Mouse (Mus musculus): ENCODE results near the gene Itpr1. TPM values are rescaled to one million over a fixed set of nuclear protein-coding genes. Genes with fewer than 3 reads are reported as not detected.
A peak's percentile ranks its signal among the peaks of the same experiment; 100 is the strongest.

Gene Itpr1
- polyA plus RNA-seq, 1 experiment, result not detected

DNA sequence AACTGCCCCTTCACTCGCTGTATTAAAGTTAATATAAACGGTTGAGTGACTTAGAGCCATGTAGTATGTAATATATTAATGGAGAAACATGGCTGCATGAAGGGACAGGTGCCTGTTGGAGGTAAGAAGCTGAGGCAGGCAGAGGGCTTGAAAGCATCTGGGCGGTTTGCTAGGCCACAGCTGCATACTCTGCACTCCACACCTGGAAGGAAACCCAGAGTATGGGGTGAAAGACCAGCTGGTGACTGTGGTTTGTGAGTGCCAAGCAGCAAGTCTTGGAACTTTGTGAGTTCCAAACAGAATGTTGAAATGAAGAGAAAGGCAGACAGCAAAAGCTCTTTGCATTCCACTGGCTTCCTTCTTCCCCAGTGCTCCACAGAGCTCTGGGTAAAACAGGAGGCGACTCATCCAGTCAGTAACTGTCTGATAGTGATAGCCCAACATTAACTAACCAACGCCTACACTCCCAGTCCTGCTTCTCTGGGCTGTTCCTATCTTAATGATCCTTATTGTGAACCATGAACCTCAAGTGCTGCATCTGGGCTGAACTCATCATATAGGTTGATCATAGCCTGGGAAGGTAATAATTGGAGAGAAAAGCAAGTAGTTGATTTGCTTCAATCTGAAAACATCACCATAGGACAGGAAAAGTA, 5.9 kb upstream of the Itpr1 start:
- Histone ChIP-seq H3K4me1 (ENCODE audit: control insufficient read depth, insufficient read depth, low read length) (no peaks in the 10 kb centered on the region), H3K4me3 (ENCODE audit: insufficient read depth, low read depth, low read length) (no peak overlapping the region), H3K27ac (ENCODE audit: insufficient read depth, low read depth, low read length) (no peak overlapping the region)
- TF ChIP-seq POLR2A (IDR thresholded peaks at IDR 0.05; ENCODE audit: insufficient read depth, low read depth, low read length), result no peak
- TF ChIP-seq CTCF (IDR thresholded peaks at IDR 0.05; ENCODE audit: insufficient read depth, low read depth, low read length), result no peak
- 81% methylated on average over 5 of the region's 5 CpGs for WGBS

DNA sequence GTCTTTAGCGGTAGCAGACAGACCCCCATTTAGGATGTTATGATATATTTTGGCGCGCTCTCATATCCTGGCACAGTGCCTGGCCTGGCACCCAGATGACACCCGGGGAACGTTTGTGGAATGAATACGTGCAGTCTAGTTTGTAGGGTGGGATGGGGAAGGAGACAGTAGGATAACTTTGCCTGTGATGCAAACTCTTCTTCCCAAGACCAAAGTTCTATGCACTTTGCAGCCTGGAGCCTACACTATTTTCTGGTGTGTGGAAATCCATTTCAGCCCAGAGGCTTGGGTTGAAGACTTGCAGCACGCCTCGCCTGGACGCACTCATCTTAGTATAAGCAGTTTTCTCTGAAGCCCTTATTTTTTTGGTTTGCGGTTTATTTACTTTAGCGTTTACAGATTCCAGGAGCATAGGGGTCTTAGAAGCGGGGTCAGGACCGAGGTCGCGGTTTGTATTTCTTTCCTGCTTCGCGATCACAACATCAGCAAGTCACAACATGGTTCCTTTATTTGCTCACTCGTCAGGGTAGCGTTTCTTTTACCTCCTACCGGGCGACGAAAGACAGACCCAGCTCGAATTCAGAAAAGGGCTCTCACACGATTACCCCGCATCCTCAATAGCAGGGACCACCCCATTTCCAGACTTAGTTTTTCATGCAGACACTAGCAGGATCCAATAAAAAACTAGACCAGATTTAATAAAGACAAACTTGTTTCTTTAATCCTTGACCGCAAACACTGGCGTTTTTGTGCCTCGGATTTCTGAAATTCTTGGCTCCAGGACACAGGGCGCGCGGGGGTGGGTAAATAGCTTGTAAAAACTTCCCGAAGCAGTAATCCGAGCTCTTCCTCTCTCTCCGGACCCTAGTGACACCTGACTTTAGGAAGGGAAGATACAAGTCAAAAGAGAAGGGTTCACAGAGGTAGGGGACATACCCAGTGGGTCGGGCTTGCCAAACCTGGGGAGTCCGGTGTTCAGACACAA, 708 bp upstream of the Itpr1 start:
- WGBS, result 5% methylated on average over 36 of the region's 36 CpGs
- Histone ChIP-seq H3K4me1 (ENCODE audit: control insufficient read depth, insufficient read depth, low read length) (0 out of 2 replicates have a peak, but pooled peaks cover 5% of the 10 kb centered on the region), H3K4me3 (ENCODE audit: insufficient read depth, low read depth, low read length) (peak overlapping the region; percentile 72), H3K27ac (ENCODE audit: insufficient read depth, low read depth, low read length) (no peak overlapping the region)
- TF ChIP-seq POLR2A (IDR thresholded peaks at IDR 0.05; ENCODE audit: insufficient read depth, low read depth, low read length) (no peak), CTCF (IDR thresholded peaks at IDR 0.05; ENCODE audit: insufficient read depth, low read depth, low read length) (no peak)

DNA sequence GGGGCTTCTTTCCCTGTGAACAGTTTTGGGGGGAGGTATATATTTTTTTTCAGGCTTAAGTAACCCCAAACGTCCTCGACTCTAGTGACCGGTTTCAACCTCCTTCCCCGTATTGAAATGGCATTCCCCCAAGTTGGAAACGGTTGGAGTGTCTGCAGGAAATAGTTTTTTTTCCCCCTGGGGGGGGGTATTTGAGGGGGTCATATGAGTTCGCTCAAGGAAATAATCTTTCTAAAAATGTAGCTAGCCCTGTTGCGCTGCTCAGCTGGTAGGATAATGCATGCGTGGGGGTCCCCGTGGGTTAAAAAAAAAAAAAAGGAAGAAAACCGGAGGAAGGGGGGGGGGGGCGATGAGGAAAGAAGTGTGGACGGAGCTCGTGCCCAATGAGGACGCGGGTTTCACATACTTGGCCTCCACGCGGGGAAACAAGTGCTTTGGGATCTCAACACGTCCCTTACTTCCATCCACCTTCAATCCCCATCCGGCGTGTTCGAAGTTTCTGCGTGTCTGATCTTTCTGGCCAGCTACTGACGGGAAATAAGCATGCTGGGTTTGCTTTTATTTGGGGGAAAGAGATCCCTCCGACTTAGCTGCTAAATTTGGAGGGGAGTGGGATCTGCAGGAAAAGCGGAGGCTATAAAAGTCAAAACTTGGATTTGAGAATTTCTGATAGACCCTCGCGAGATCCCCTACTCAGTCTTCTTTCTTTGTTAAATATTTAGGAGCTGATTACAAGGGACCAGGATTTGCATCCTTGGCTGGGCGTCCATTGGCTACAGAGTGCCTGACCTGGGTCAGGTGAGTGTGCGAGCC, 791 bp downstream of the Itpr1 start:
- TF ChIP-seq POLR2A (IDR thresholded peaks at IDR 0.05; ENCODE audit: insufficient read depth, low read depth, low read length), result no peak
- TF ChIP-seq CTCF (IDR thresholded peaks at IDR 0.05; ENCODE audit: insufficient read depth, low read depth, low read length), result no peak
- Histone ChIP-seq H3K4me1 (ENCODE audit: control insufficient read depth, insufficient read depth, low read length) (0 out of 2 replicates have a peak, but pooled peaks cover 5% of the 10 kb centered on the region), H3K4me3 (ENCODE audit: insufficient read depth, low read depth, low read length) (peak overlapping the region; percentile 72), H3K27ac (ENCODE audit: insufficient read depth, low read depth, low read length) (no peak overlapping the region)
- 2% methylated on average over 28 of the region's 29 CpGs for WGBS

DNA sequence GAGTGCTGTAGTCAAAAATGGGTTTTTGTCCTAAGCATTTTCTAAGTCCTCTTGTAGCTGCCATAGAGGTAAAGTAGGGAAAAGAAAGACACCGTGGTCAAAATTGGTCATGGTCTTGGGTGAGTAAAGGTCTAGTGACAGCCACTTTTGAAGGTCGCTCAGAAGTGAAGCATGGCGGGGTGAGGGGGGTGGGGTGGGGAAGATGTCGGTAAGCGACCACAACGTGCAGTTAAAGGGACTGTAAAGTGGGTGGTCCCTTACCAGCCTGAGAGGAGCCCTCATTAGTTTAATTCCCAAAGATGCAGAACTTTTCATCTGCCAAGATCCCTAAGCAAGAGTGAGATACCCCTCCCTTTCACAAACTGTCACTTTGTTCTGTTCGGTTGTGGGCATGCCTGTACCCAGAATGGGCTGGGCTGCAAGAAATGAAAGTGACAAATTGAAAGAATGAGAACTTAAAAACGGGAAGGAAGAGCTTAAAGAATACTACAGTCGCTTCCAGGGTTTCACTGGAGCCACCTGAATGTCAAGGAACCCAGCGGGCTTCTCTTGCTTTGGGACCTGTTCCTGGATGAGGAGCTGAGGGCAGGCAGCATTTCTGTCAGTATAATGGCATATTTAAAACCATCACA, 1.5 kb downstream of the Itpr1 start:
- Histone ChIP-seq H3K4me3 (ENCODE audit: insufficient read depth, low read depth, low read length) (peak overlapping the region; percentile 72), H3K27ac (ENCODE audit: insufficient read depth, low read depth, low read length) (no peak overlapping the region), H3K4me1 (ENCODE audit: control insufficient read depth, insufficient read depth, low read length) (0 out of 2 replicates have a peak, but pooled peaks cover 5% of the 10 kb centered on the region)
- 16% methylated on average over 10 of the region's 10 CpGs for WGBS
- no peak for TF ChIP-seq CTCF (IDR thresholded peaks at IDR 0.05; ENCODE audit: insufficient read depth, low read depth, low read length)
- no peak for TF ChIP-seq POLR2A (IDR thresholded peaks at IDR 0.05; ENCODE audit: insufficient read depth, low read depth, low read length)

DNA sequence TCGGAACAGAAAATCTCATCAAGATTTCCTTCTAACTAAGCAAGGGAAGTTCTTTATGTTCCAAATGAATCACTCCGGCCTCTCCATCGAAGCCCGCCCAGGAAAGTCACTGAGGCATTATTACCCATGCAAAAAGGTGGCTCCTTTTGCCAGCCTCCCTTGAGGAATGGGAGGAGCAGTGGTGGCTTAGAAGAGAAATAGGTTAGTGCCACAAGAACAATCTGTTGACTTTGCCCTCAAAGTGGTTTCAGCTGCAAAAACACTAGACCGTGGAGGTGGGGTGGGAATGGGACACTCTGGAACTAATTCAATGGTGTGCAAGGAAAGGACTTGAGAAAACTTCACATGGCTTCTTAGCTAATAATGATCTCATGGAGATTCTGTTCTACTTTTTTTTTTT, 3.2 kb downstream of the Itpr1 start:
- TF ChIP-seq CTCF (IDR thresholded peaks at IDR 0.05; ENCODE audit: insufficient read depth, low read depth, low read length) (no peak), POLR2A (IDR thresholded peaks at IDR 0.05; ENCODE audit: insufficient read depth, low read depth, low read length) (no peak)
- Histone ChIP-seq H3K4me1 (ENCODE audit: control insufficient read depth, insufficient read depth, low read length) (0 out of 2 replicates have a peak, but pooled peaks cover 5% of the 10 kb centered on the region), H3K4me3 (ENCODE audit: insufficient read depth, low read depth, low read length) (no peak overlapping the region), H3K27ac (ENCODE audit: insufficient read depth, low read depth, low read length) (no peak overlapping the region)
- WGBS, result 73% methylated on average over 5 of the region's 5 CpGs

DNA sequence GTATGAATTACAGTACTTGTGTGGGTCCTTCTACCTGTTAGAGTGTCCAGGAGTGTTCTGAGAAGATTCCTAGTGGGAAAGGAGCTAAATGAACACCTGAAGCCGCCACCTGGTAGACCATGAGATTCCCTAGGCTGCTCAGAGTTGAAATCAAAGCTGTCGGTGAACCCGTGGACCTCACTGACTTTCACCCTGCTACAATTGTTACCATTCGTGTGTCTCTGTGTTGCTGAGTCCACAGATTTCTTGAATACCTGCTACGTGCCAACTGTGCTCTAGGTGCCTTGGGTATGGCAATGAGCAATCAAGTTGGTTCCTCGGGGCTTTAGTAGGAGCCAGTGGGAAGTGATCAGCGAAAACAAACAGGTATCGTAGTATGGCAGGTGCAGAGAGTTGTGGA, 3.9 kb downstream of the Itpr1 start:
- no peak overlapping the region for H3K4me3 ChIP-seq (ENCODE audit: insufficient read depth, low read depth, low read length)
- 0 out of 2 replicates have a peak, but pooled peaks cover 5% of the 10 kb centered on the region for H3K4me1 ChIP-seq (ENCODE audit: control insufficient read depth, insufficient read depth, low read length)
- WGBS, result 93% methylated on average over 8 of the region's 8 CpGs
- TF ChIP-seq POLR2A (IDR thresholded peaks at IDR 0.05; ENCODE audit: insufficient read depth, low read depth, low read length) (no peak), CTCF (IDR thresholded peaks at IDR 0.05; ENCODE audit: insufficient read depth, low read depth, low read length) (no peak)
- no peak overlapping the region for H3K27ac ChIP-seq (ENCODE audit: insufficient read depth, low read depth, low read length)

DNA sequence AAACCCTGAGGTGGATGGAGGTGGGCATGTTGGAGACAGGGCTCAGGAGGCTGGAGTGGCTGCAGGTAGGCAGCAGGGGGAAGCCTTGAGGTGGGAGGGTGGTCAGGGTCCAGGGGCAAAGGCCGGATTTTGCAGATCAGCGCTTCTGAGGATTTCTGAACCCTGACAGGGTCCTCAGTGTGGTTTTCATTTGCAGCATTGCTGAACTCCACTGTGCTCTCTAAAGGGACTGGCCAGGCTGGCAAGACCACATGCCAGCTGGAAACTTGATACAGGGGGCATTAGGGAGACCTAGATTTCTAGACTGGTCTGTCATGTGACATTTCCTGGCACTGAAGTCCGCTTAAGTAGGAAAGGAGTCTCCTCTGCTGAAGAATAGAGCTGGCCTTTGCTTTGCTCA, 5.1 kb downstream of the Itpr1 start:
- Histone ChIP-seq H3K4me3 (ENCODE audit: insufficient read depth, low read depth, low read length) (no peak overlapping the region), H3K27ac (ENCODE audit: insufficient read depth, low read depth, low read length) (no peak overlapping the region), H3K4me1 (ENCODE audit: control insufficient read depth, insufficient read depth, low read length) (0 out of 2 replicates have a peak, but pooled peaks cover 5% of the 10 kb centered on the region)
- TF ChIP-seq CTCF (IDR thresholded peaks at IDR 0.05; ENCODE audit: insufficient read depth, low read depth, low read length) (no peak), POLR2A (IDR thresholded peaks at IDR 0.05; ENCODE audit: insufficient read depth, low read depth, low read length) (no peak)
- 83% methylated on average over 3 of the region's 3 CpGs for WGBS

DNA sequence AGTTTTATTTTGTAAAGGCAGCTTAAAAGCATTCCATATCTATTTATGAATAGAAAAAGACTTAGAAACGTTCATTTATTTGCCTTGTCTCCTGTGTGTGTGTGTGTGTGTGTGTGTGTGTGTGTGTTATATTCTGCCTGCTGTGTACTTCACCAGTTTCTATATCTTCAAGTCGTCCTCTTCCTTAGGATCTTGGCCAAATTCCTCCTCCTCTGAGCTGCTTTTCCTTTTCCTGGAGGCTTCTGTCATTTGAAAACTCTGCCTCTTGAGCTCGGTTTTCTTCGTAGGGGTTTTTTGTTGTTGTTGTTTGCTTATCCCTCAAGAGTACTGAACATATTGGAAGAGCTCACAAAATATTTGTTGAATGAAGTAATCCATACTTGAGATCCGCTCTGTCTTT, 9.5 kb downstream of the Itpr1 start:
- TF ChIP-seq CTCF (IDR thresholded peaks at IDR 0.05; ENCODE audit: insufficient read depth, low read depth, low read length) (no peak), POLR2A (IDR thresholded peaks at IDR 0.05; ENCODE audit: insufficient read depth, low read depth, low read length) (no peak)
- Histone ChIP-seq H3K4me1 (ENCODE audit: control insufficient read depth, insufficient read depth, low read length) (no peaks in the 10 kb centered on the region; the same call in 1 of the 2 replicates), H3K27ac (ENCODE audit: insufficient read depth, low read depth, low read length) (no peak overlapping the region), H3K4me3 (ENCODE audit: insufficient read depth, low read depth, low read length) (no peak overlapping the region)
- WGBS, result 49% methylated on average over 5 of the region's 5 CpGs

All from olfactory bulb, adult 2 months (tissue).